Mouse (Mus musculus) heart, postnatal 0 days (tissue): Measurements from ENCODE around the gene Casz1.

Source experiments
- CTCF ChIP-seq: IDR thresholded peaks from 2 replicates; pipeline ENCODE4 v1.5.1; 2016; ENCODE audit warnings: antibody characterized with exemption, control low read depth, low read depth
- EP300 ChIP-seq: IDR thresholded peaks from 2 replicates; pipeline ENCODE4 v1.6.1; 2016; ENCODE audit warnings: antibody characterized with exemption, low read depth

DNA sequence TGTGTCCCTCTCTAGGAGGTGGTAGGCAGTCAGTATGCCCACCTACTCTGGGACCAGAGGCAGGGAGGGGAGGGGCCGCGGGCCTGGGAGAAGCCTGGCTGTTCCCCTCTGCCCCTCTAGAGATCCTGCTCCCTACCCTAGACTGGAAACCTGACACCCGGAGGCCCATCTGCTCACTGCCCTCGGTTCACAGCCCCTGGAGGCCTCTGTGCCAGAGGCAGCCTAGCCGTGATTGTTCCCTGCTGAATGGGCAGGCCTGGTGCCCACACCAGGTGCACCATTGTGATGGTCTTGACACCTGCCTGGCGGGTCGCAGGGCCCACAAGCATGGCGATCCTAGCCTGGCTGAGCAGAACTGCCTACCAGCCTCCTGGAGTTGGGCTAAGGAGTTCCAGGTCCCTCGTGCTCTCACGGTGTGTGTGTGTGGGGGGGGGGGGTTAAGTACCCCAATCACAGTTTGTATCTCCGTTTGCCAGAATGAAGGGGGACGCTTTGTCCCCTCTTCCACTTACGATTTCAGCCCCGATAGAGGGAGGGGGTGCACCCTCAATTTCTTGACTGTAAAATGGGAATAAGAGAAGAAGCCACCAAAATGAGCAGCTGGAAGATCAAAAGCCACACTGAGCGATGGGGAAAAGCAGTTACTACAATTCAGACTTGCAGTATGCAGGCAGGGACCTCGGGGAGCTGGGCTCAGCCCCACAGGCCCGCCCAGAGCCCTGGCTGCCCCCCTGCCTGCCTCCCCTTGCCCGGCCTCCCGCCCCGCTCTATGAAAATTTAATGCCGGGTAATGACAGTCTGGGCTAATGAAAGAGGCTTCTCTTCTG is 33.4 kb upstream of the Casz1 start:
- no peak for TF ChIP-seq CTCF
- TF ChIP-seq EP300: no peak
